Mouse (Mus musculus) heart, adult 9 months (tissue): ENCODE measurements at regions not wholly inside any gene's neighbourhood (a gene's known extent, or its start where the extent isn't known, plus 50 kb on each side); places are given as distances from the start of the nearest gene placed in this dataset.

Experiments used
- DNase-seq, 2 experiments: peaks; one replicate each; pipeline ENCODE4 v3.0.0; 2022; ENCODE audit warnings: low spot score in 2 of 2

GRCm38 (mm10) chr14:48054719-48055118 is 65.9 kb upstream of the Peli2 start:
- no peak for DNase-seq

- DNase-seq = no peak
These were observed 64.8 kb upstream of the Peli2 start for GRCm38 (mm10) chr14:48055861-48056260.

GRCm38 (mm10) chr14:48058234-48058868 is 62.3 kb upstream of the Peli2 start:
- no peak for DNase-seq

GRCm38 (mm10) chr14:48059664-48060455 is 60.8 kb upstream of the Peli2 start:
- no peak for DNase-seq

- no peak for DNase-seq
These were observed 52.0 kb upstream of the Peli2 start for GRCm38 (mm10) chr14:48068641-48069040.
